Mouse (Mus musculus) thymus, adult 18-20 months (tissue): ENCODE measurements around the gene Dlg5.

ENCODE experiments used
- DNase-seq, 2 experiments: peaks; one replicate each; pipeline ENCODE4 v3.0.0; 2022; ENCODE audit warnings: mixed read lengths in 2 of 2

The Dlg5 gene

GRCm38 (mm10) chr14:24182955-24183354 is 62.8 kb downstream of the Dlg5 start:
- no peak for DNase-seq

- peak in 1 of 2 experiments; percentile 5 for DNase-seq
Observed at GRCm38 (mm10) chr14:24181811-24182506, 63.8 kb downstream of the Dlg5 start.

GRCm38 (mm10) chr14:24179466-24179991 is 66.2 kb downstream of the Dlg5 start:
- DNase-seq = no peak

- DNase-seq = no peak
Observed at GRCm38 (mm10) chr14:24176609-24177008, 69.1 kb downstream of the Dlg5 start.

GRCm38 (mm10) chr14:24173326-24173725 is 72.4 kb downstream of the Dlg5 start:
- no peak for DNase-seq

GRCm38 (mm10) chr14:24171639-24172311 is 73.9 kb downstream of the Dlg5 start:
- no peak for DNase-seq

GRCm38 (mm10) chr14:24166046-24166445 is 79.7 kb downstream of the Dlg5 start:
- DNase-seq = no peak

- no peak for DNase-seq
Observed at GRCm38 (mm10) chr14:24164721-24165367, 80.9 kb downstream of the Dlg5 start.

GRCm38 (mm10) chr14:24162856-24163255 is 82.9 kb downstream of the Dlg5 start:
- no peak for DNase-seq

GRCm38 (mm10) chr14:24148892-24149291 is 96.8 kb downstream of the Dlg5 start:
- DNase-seq = no peak

- no peak for DNase-seq
Observed at GRCm38 (mm10) chr14:24144821-24145220, 100.9 kb downstream of the Dlg5 start.

- no peak for DNase-seq
Observed at GRCm38 (mm10) chr14:24144421-24144820, 101.3 kb downstream of the Dlg5 start.

GRCm38 (mm10) chr14:24142926-24143430 is 102.7 kb downstream of the Dlg5 start:
- no peak for DNase-seq

- no peak for DNase-seq
Observed at GRCm38 (mm10) chr14:24141727-24142126, 104.0 kb downstream of the Dlg5 start.

- no peak for DNase-seq
Observed at GRCm38 (mm10) chr14:24140297-24140812, 105.4 kb downstream of the Dlg5 start.

GRCm38 (mm10) chr14:24136908-24137307 is 108.8 kb downstream of the Dlg5 start:
- no peak for DNase-seq

- DNase-seq = no peak
Observed at GRCm38 (mm10) chr14:24134623-24135290, 111.0 kb downstream of the Dlg5 start.

- DNase-seq = no peak
Observed at GRCm38 (mm10) chr14:24133801-24134200, 111.9 kb downstream of the Dlg5 start.

- DNase-seq = no peak
Observed at GRCm38 (mm10) chr14:24132092-24132491, 113.6 kb downstream of the Dlg5 start.

GRCm38 (mm10) chr14:24125069-24125468 is 120.7 kb downstream of the Dlg5 start:
- no peak for DNase-seq

GRCm38 (mm10) chr14:24124171-24124570 is 121.5 kb downstream of the Dlg5 start:
- no peak for DNase-seq

GRCm38 (mm10) chr14:24106734-24107133 is 139.0 kb downstream of the Dlg5 start:
- no peak for DNase-seq

GRCm38 (mm10) chr14:24098828-24099227 is 146.9 kb downstream of the Dlg5 start:
- DNase-seq = no peak
